23 mouse cellular contexts compared by ENCODE assay signal in genomic region chr9:46968970-46969369, GRCm38 (mm10). TPM values are rescaled to one million over a fixed set of nuclear protein-coding genes. Genes with fewer than 3 reads are reported as not detected.
DNase-seq lines count a peak whose midpoint lies in the region; ATAC-seq and TF ChIP-seq lines count a peak whose summit lies in the region.
"Had no signal": no experiment of that assay in that cellular context is flagged by ENCODE, and none has a peak within 500 bp of the region (broad histone marks: within the 10 kb centered on the region; RNA-seq: fewer than 3 reads in every experiment).

No protein-coding gene starts in this region.

- peak overlapping the region; percentile 63; the same call in 1 of the 2 replicates for H3K27ac ChIP-seq in forebrain, embryonic 12.5 days
- H3K27ac ChIP-seq in forebrain, embryonic 11.5 days (ENCODE audit: low read depth, low read length) = no peak overlapping the region
- no peak overlapping the region for H3K27ac ChIP-seq in heart, embryonic 15.5 days
- peak overlapping the region; percentile 19; the same call in 1 of the 2 replicates for H3K27ac ChIP-seq in left cerebral cortex, adult 2 months
- H3K27ac ChIP-seq: embryonic facial prominence, embryonic 12.5 days; macrophage had no signal

- H3K4me1 ChIP-seq in forebrain, embryonic 12.5 days = peaks cover 21% of the 10 kb centered on the region
- H3K4me1 ChIP-seq in forebrain, embryonic 11.5 days (replicated peaks; ENCODE audit: control insufficient read depth, insufficient read depth, low read length) = no peaks in the 10 kb centered on the region; the same call in 1 of the 2 replicates
- H3K4me1 ChIP-seq in heart, embryonic 15.5 days (replicated peaks) = peaks cover 13% of the 10 kb centered on the region

- no peaks in the 10 kb centered on the region; the same call in none of the 2 replicates for H3K27me3 ChIP-seq in forebrain, embryonic 12.5 days
- no peaks in the 10 kb centered on the region for H3K27me3 ChIP-seq in forebrain, embryonic 11.5 days (ENCODE audit: control insufficient read depth, insufficient read depth, low read length)
- H3K27me3 ChIP-seq in heart, embryonic 15.5 days = peaks cover 46% of the 10 kb centered on the region
- H3K27me3 ChIP-seq: embryonic facial prominence, embryonic 12.5 days had no signal

- ATAC-seq in forebrain, embryonic 12.5 days (ENCODE audit: low FRiP score) = no peak
- ATAC-seq in forebrain, embryonic 11.5 days (replicated peaks; ENCODE audit: low FRiP score) = no peak
- no peak for ATAC-seq in heart, embryonic 15.5 days (replicated peaks; ENCODE audit: insufficient number of reproducible peaks, insufficient read depth, low FRiP score, low read depth)

- intact Hi-C loops in left cerebral cortex, adult 2 months (cut with DNase I) = no loop called here
- intact Hi-C loops in left cerebral cortex, postnatal 36 days (cut with DNase I) = loop anchor here (10.0 kb wide), 1 partner anchor 566 kb away; the partner anchor contains the start of gene Cadm1

- H3K9me3 ChIP-seq in forebrain, embryonic 12.5 days = no peaks in the 10 kb centered on the region
- H3K9me3 ChIP-seq in forebrain, embryonic 11.5 days (ENCODE audit: control insufficient read depth, low read length) = no peaks in the 10 kb centered on the region
- H3K9me3 ChIP-seq in heart, embryonic 15.5 days (replicated peaks) = no peaks in the 10 kb centered on the region
- H3K9me3 ChIP-seq: embryonic facial prominence, embryonic 12.5 days had no signal

- no peak overlapping the region for H3K9ac ChIP-seq in forebrain, embryonic 12.5 days
- H3K9ac ChIP-seq in forebrain, embryonic 11.5 days (ENCODE audit: low read length) = no peak overlapping the region
- no peak overlapping the region for H3K9ac ChIP-seq in heart, embryonic 15.5 days
- H3K9ac ChIP-seq: embryonic facial prominence, embryonic 12.5 days had no signal

- H3K4me2 ChIP-seq in forebrain, embryonic 12.5 days = no peak overlapping the region
- no peak overlapping the region for H3K4me2 ChIP-seq in forebrain, embryonic 11.5 days (ENCODE audit: low read depth, low read length, severe bottlenecking)
- peak overlapping the region; percentile 39 for H3K4me2 ChIP-seq in heart, embryonic 15.5 days
- H3K4me2 ChIP-seq: embryonic facial prominence, embryonic 12.5 days had no signal

- H3K4me3 ChIP-seq in forebrain, embryonic 12.5 days (replicated peaks) = no peak overlapping the region
- no peak overlapping the region for H3K4me3 ChIP-seq in forebrain, embryonic 11.5 days (ENCODE audit: low read depth, low read length)
- no peak overlapping the region for H3K4me3 ChIP-seq in heart, embryonic 15.5 days
- no peak overlapping the region for H3K4me3 ChIP-seq in left cerebral cortex, adult 2 months
- H3K4me3 ChIP-seq: embryonic facial prominence, embryonic 12.5 days had no signal

- WGBS in forebrain, embryonic 12.5 days = 27% methylated on average over 6 of the region's 6 CpGs
- WGBS in forebrain, embryonic 11.5 days = 41% methylated on average over 6 of the region's 6 CpGs
- WGBS in heart, embryonic 15.5 days = 7% methylated on average over 6 of the region's 6 CpGs

- no peaks in the 10 kb centered on the region for H3K36me3 ChIP-seq in forebrain, embryonic 12.5 days (replicated peaks)
- H3K36me3 ChIP-seq in forebrain, embryonic 11.5 days (ENCODE audit: control insufficient read depth, insufficient read depth, low read length) = no peaks in the 10 kb centered on the region
- no peaks in the 10 kb centered on the region for H3K36me3 ChIP-seq in heart, embryonic 15.5 days
- H3K36me3 ChIP-seq: embryonic facial prominence, embryonic 12.5 days had no signal

- no peak for TF ChIP-seq CTCF in left cerebral cortex, adult 2 months (IDR thresholded peaks at IDR 0.05)

- DNase-seq in forebrain, embryonic 11.5 days (ENCODE audit: low spot score) = no peak
- no peak for DNase-seq in heart, adult 18-20 months
- DNase-seq in left cerebral cortex, adult 2 months (ENCODE audit: extremely low spot score in 1 of 2, low spot score in 2 of 2) = no peak
- no peak for DNase-seq in left cerebral cortex, postnatal 36 days (ENCODE audit: low spot score in 2 of 2)
- peak; percentile 39 for DNase-seq in mesoderm, embryonic 11.5 days (ENCODE audit: low read depth, low spot score)
- DNase-seq in right cerebral cortex, postnatal 25 days = no peak
- DNase-seq: adrenal gland, postnatal 14 days; cerebellum, adult 9-10 months; kidney, adult 11 months; kidney, postnatal 14 days; lung, adult 2 months; thymus, adult 2 months had no signal

RNA-seq across cellular contexts. Expression of gene Gm4791, which starts 29.6 kb away (rescaled TPM):
- polyA plus RNA-seq in forebrain, embryonic 12.5 days (2016; fragmentation: Nextera tagmentation; extraction: Ambion mirVana) = not detected in 2 replicates
- polyA plus RNA-seq in forebrain, embryonic 11.5 days (2014; fragmentation: Nextera tagmentation; extraction: Ambion mirVana) = not detected in 2 replicates
- polyA plus RNA-seq in heart, embryonic 15.5 days (2015; fragmentation: Nextera tagmentation; extraction: Ambion mirVana) = not detected in 2 replicates
- total RNA-seq in heart, adult 18-20 months (2021) = not detected
- not detected for total RNA-seq in left cerebral cortex, adult 2 months (2021)
- not detected for total RNA-seq in left cerebral cortex, postnatal 36 days (2021)
- total RNA-seq: adrenal gland, postnatal 14 days; gastrocnemius, adult 18-20 months; granulocyte monocyte progenitor cell, adult 5-6 weeks; layer of hippocampus, postnatal 14 days; left cerebral cortex, postnatal 25 days; liver, adult 2 months; midbrain, postnatal 0 days had no signal
- polyA plus RNA-seq: embryonic facial prominence, embryonic 12.5 days; liver, adult 2 months; lung, adult 2 months; macrophage; midbrain, postnatal 0 days; neural tube, embryonic 11.5 days had no signal

Comparison
In these comparisons a context has a peak if more than half of its experiments do, and no peak if none do; other contexts are left out.
1. H3K27ac ChIP-seq: peak in forebrain, embryonic 12.5 days (single experiment) and left cerebral cortex, adult 2 months (single experiment); none in forebrain, embryonic 11.5 days (single experiment) and heart, embryonic 15.5 days (single experiment).